Mouse (Mus musculus) embryonic facial prominence, embryonic 13.5 days (tissue): ENCODE measurements around the gene Hs3st6. TPM values are rescaled to one million over a fixed set of nuclear protein-coding genes. Genes with fewer than 3 reads are reported as not detected.

Experiments
- ATAC-seq: fragments of 200-750 bp; cut with Nextera tagmentation; 2 replicates; pipeline ENCODE4 v1.8.0; 2017; ENCODE audit warnings: low read depth; ENCODE audit not compliant: insufficient number of reproducible peaks, insufficient read depth, low FRiP score, low TSS enrichment
- H3K27ac ChIP-seq: fragments of 300-500 bp; sonication (generic); 2 replicates; pipeline ENCODE4 v1.5.1; 2015; ENCODE audit warnings: moderate library complexity, mild to moderate bottlenecking, inconsistent platforms
- H3K27me3 ChIP-seq: fragments of 300-500 bp; sonication (generic); 2 replicates; pipeline ENCODE4 v1.6.1; 2015; ENCODE audit warnings: mild to moderate bottlenecking, inconsistent platforms
- H3K36me3 ChIP-seq: fragments of 300-500 bp; sonication (generic); 2 replicates; pipeline ENCODE4 v1.6.1; 2015; ENCODE audit warnings: mild to moderate bottlenecking, inconsistent platforms
- H3K4me1 ChIP-seq: fragments of 300-500 bp; sonication (generic); 2 replicates; pipeline ENCODE4 v1.6.1; 2015; ENCODE audit warnings: inconsistent platforms
- H3K4me2 ChIP-seq: fragments of 300-500 bp; sonication (generic); 2 replicates; pipeline ENCODE4 v1.6.1; 2015; ENCODE audit warnings: moderate library complexity, mild to moderate bottlenecking, inconsistent platforms
- H3K4me3 ChIP-seq: fragments of 300-500 bp; sonication (generic); 2 replicates; pipeline ENCODE4 v1.5.1; 2015; ENCODE audit warnings: mild to moderate bottlenecking, inconsistent platforms
- H3K9ac ChIP-seq: fragments of 300-500 bp; sonication (generic); 2 replicates; pipeline ENCODE4 v1.6.1; 2015; ENCODE audit warnings: mild to moderate bottlenecking, inconsistent platforms
- H3K9me3 ChIP-seq: fragments of 300-500 bp; sonication (generic); 2 replicates; pipeline ENCODE4 v1.6.1; 2016; ENCODE audit warnings: inconsistent platforms
- WGBS: fragments of 180-500 bp; shearing (Covaris S2); methylation state at CpG from one replicate; pipeline ENCODE4 v1.1.7; 2015; ENCODE audit warnings: mixed read lengths; 5-methylcytosine and 5-hydroxymethylcytosine counted together
- polyA plus RNA-seq: library from polyadenylated mRNA; unstranded; fragments of >200 nt; fragmentation: Nextera tagmentation; extraction: Ambion mirVana; gene quantifications from 2 replicates; pipeline ENCODE4 v1.2.1, GENCODE M21; 2015

Hs3st6 gene
- polyA plus RNA-seq, 1 experiment from 2014 or later = 21.6 TPM

DNA sequence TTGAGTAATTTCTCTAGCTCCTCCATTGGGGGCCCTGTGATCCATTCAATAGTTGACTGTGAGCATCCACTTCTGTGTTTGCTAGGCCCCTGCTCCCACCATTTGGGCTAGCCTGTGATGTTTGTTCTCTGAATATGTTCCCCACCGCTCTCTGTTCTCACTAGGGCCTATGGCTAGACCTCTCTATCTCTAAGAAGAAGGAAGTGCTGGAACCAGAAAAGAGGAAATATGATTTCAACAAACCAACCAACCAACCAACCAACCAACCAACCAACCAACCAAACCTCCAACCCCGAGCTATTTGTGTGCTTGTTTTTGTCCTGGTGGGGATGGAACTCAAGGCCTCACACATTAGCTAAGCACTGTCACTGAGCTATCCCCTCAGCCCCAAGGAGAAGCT, 28.0 kb downstream of the Hs3st6 start:
- Histone ChIP-seq H3K27me3 (no peaks in the 10 kb centered on the region), H3K9ac (no peak overlapping the region), H3K4me1 (no peaks in the 10 kb centered on the region), H3K9me3 (no peaks in the 10 kb centered on the region), H3K36me3 (no peaks in the 10 kb centered on the region), H3K4me2 (no peak overlapping the region), H3K27ac (no peak overlapping the region), H3K4me3 (no peak overlapping the region)
- ATAC-seq = no peak
- 92% methylated on average over 2 of the region's 2 CpGs for WGBS

DNA sequence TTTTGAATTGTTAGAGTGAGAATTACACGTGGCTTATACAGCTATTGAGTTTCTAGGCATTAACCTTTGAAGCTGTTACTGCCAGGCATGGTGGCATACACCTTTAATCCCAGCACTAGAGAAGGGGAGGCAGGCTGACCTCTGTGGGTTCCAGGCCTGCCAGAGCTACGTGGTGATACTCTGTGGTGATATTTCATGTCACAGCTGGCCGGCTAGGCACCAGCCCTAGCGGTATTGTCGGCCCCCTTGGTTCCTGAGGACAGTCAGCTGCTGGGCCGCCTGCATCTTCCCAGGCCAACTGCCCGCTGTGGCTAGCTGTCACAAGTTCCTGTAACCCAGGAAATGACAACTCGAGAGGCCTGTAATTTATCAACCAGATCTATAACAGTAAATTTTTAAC, 39.4 kb downstream of the Hs3st6 start:
- no peaks in the 10 kb centered on the region for H3K27me3 ChIP-seq
- no peaks in the 10 kb centered on the region for H3K9me3 ChIP-seq
- no peaks in the 10 kb centered on the region for H3K36me3 ChIP-seq
- ATAC-seq = no peak
- 71% methylated on average over 8 of the region's 8 CpGs for WGBS
- no peak overlapping the region for H3K4me2 ChIP-seq
- no peaks in the 10 kb centered on the region for H3K4me1 ChIP-seq
- no peak overlapping the region for H3K27ac ChIP-seq
- no peak overlapping the region for H3K4me3 ChIP-seq
- no peak overlapping the region for H3K9ac ChIP-seq

GRCm38 (mm10) chr17:24794791-24795190, 42.0 kb downstream of the Hs3st6 start:
- Histone ChIP-seq H3K4me3 (no peak overlapping the region), H3K9ac (no peak overlapping the region), H3K9me3 (no peaks in the 10 kb centered on the region), H3K27me3 (no peaks in the 10 kb centered on the region), H3K36me3 (no peaks in the 10 kb centered on the region), H3K27ac (no peak overlapping the region), H3K4me1 (no peaks in the 10 kb centered on the region), H3K4me2 (no peak overlapping the region)
- ATAC-seq = no peak
- WGBS = 70% methylated on average over 12 of the region's 12 CpGs

DNA sequence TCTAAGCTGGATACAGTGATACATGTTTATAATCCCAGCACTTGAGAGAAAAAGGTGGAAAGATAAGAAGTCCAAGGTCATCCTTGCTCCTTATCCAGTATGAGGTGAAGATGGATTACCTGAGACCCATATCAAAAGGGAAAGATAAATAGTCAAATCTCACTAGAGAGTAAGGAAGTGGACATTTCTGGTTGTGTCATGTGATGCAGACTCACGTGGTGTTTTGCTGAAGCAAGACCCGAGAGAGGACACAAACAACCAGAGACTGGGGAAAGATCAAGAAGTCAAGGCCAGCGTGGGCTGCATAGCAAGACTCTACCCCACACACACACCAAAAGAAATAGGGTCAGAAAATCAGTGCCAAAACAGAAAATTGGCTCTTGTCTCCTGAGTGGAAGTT, 44.2 kb downstream of the Hs3st6 start:
- no peak for ATAC-seq
- Histone ChIP-seq H3K36me3 (no peaks in the 10 kb centered on the region), H3K9ac (no peak overlapping the region), H3K4me2 (no peak overlapping the region), H3K9me3 (no peaks in the 10 kb centered on the region), H3K4me1 (no peaks in the 10 kb centered on the region), H3K27me3 (no peaks in the 10 kb centered on the region), H3K4me3 (no peak overlapping the region), H3K27ac (no peak overlapping the region)
- 62% methylated on average over 3 of the region's 3 CpGs for WGBS

GRCm38 (mm10) chr17:24798229-24798628, 45.4 kb downstream of the Hs3st6 start:
- Histone ChIP-seq H3K27me3 (no peaks in the 10 kb centered on the region), H3K9me3 (no peaks in the 10 kb centered on the region), H3K4me1 (no peaks in the 10 kb centered on the region), H3K27ac (no peak overlapping the region), H3K36me3 (no peaks in the 10 kb centered on the region), H3K4me2 (no peak overlapping the region), H3K4me3 (no peak overlapping the region), H3K9ac (no peak overlapping the region)
- no peak for ATAC-seq
- 43% methylated on average over 9 of the region's 9 CpGs for WGBS

DNA sequence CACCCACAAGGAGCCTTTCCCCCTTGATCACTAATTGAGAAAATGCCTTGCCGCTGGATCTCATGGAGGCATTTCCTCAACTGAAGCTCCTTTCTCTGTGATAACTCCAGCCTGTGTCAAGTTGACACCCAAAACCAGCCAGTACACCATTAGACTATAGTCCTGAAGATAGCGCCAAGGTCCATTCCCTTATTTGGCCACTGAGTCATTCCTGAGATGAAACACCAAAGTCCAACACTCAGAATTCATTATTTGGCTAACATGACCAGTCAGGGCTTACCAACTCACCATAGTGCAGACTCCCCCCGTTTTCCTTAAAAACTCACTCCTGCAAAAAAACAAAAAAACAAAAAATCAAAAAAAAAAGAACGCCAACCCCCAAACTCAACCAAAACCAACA, 46.7 kb downstream of the Hs3st6 start:
- Histone ChIP-seq H3K4me1 (peaks cover under 1% of the 10 kb centered on the region; the same call in 1 of the 2 replicates), H3K36me3 (no peaks in the 10 kb centered on the region), H3K4me2 (no peak overlapping the region), H3K27ac (no peak overlapping the region), H3K27me3 (peaks cover 5% of the 10 kb centered on the region), H3K9ac (no peak overlapping the region), H3K4me3 (no peak overlapping the region), H3K9me3 (no peaks in the 10 kb centered on the region)
- WGBS = 87% methylated on average over 4 of the region's 4 CpGs
- no peak for ATAC-seq

DNA sequence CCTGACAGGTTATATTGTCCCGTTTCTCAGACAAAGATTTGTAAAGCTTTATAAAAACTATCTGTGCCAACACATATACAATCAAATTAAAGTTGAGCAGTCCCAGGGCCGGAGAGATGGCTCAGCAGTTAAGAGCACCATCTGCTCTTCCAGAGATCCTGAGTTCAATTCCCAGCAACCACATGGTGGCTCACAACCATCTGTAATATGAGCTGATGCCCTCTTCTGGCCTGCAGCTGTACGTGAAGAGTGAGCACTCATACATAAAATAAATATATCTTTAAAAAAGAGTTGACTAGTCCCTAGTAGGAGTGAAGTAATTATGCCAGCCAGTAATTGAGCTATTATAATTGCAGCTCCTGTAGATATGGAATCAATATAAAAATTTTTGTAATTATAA, 47.7 kb downstream of the Hs3st6 start:
- Histone ChIP-seq H3K4me2 (no peak overlapping the region), H3K4me1 (peaks cover 4% of the 10 kb centered on the region), H3K4me3 (no peak overlapping the region), H3K36me3 (no peaks in the 10 kb centered on the region), H3K9me3 (no peaks in the 10 kb centered on the region), H3K27ac (no peak overlapping the region), H3K27me3 (peaks cover 15% of the 10 kb centered on the region), H3K9ac (no peak overlapping the region)
- WGBS = 43% methylated on average over 3 of the region's 3 CpGs
- no peak for ATAC-seq

- Histone ChIP-seq H3K27me3 (peaks cover 35% of the 10 kb centered on the region), H3K36me3 (no peaks in the 10 kb centered on the region), H3K4me2 (peak within 1 kb of the TSS; percentile 76), H3K4me3 (peak within 1 kb of the TSS; percentile 64), H3K27ac (no peak within 1 kb of the TSS), H3K9me3 (no peaks in the 10 kb centered on the region), H3K4me1 (peaks cover 4% of the 10 kb centered on the region), H3K9ac (peak within 1 kb of the TSS; percentile 72)
- WGBS = under 1% methylated on average over 71 of the region's 71 CpGs
- peak; percentile 76; the same call in 1 of the 2 replicates for ATAC-seq
Observed at GRCm38 (mm10) chr17:24803952-24804951, 51.5 kb downstream of the Hs3st6 start, which contains the start of gene Meiob. Gene Meiob, plus strand, starts transcription at chr17:24804289.

Other genes starting within 250 kb of the Hs3st6 start
- 96.1 and 97.1 TPM in 2 replicates for gene Traf7, start 225.1 kb upstream of the Hs3st6 start, polyA plus RNA-seq
- 2.8 and 3.3 TPM in 2 replicates for gene Rab26, start 218.8 kb upstream of the Hs3st6 start, polyA plus RNA-seq
- 24.1 and 30.6 TPM in 2 replicates for gene Pkd1, start 203.2 kb upstream of the Hs3st6 start, polyA plus RNA-seq
- gene Tsc2, start 120.4 kb upstream of the Hs3st6 start, polyA plus RNA-seq = 60.9 and 69.9 TPM in 2 replicates
- gene Nthl1, start 120.3 kb upstream of the Hs3st6 start, polyA plus RNA-seq = 24.2 TPM in 2 replicates
- 50.2 and 50.4 TPM in 2 replicates for gene Slc9a3r2, start 102.7 kb upstream of the Hs3st6 start, polyA plus RNA-seq
- 0.74 and 1.2 TPM in 2 replicates for gene Npw, start 94.5 kb upstream of the Hs3st6 start, polyA plus RNA-seq
- gene Zfp598, start 83.3 kb upstream of the Hs3st6 start, polyA plus RNA-seq = 21.4 and 22.1 TPM in 2 replicates
- 4.6 and 4.9 TPM in 2 replicates for gene Syngr3, start 63.0 kb upstream of the Hs3st6 start, polyA plus RNA-seq
- gene Gfer, start 56.8 kb upstream of the Hs3st6 start, polyA plus RNA-seq = 43.8 and 49.0 TPM in 2 replicates
- 2.6 and 3.5 TPM in 2 replicates for gene Noxo1, start 56.8 kb upstream of the Hs3st6 start, polyA plus RNA-seq
- gene Tbl3, start 45.3 kb upstream of the Hs3st6 start, polyA plus RNA-seq = 74.2 and 81.6 TPM in 2 replicates
- gene Rnf151, start 34.9 kb upstream of the Hs3st6 start, polyA plus RNA-seq = 0.20 and 0.23 TPM in 2 replicates
- 1,313 and 1,443 TPM in 2 replicates for gene Rps2, start 34.9 kb upstream of the Hs3st6 start, polyA plus RNA-seq
- gene Ndufb10, start 28.5 kb upstream of the Hs3st6 start, polyA plus RNA-seq = 217 and 229 TPM in 2 replicates
- not detected in 2 replicates for gene Rpl3l, start 25.2 kb upstream of the Hs3st6 start, polyA plus RNA-seq
- 27.8 and 27.9 TPM in 2 replicates for gene Msrb1, start 16.3 kb upstream of the Hs3st6 start, polyA plus RNA-seq
- gene Meiob, start 51.3 kb downstream of the Hs3st6 start, polyA plus RNA-seq = 0.19 TPM in 1 of 2 replicates, not detected in the other
- gene Hagh, start 87.2 kb downstream of the Hs3st6 start, polyA plus RNA-seq = 28.3 and 28.4 TPM in 2 replicates
- 20.3 and 22.4 TPM in 2 replicates for gene Fahd1, start 97.4 kb downstream of the Hs3st6 start, polyA plus RNA-seq
- gene Igfals, start 113.0 kb downstream of the Hs3st6 start, polyA plus RNA-seq = 0.37 and 0.42 TPM in 2 replicates
- gene Nubp2, start 133.4 kb downstream of the Hs3st6 start, polyA plus RNA-seq = 46.3 and 51.5 TPM in 2 replicates
- 39.3 and 43.2 TPM in 2 replicates for gene Spsb3, start 133.7 kb downstream of the Hs3st6 start, polyA plus RNA-seq
- 31.9 and 34.4 TPM in 2 replicates for gene Eme2, start 142.1 kb downstream of the Hs3st6 start, polyA plus RNA-seq
- gene Mrps34, start 142.1 kb downstream of the Hs3st6 start, polyA plus RNA-seq = 86.1 and 93.0 TPM in 2 replicates
- gene Nme3, start 143.5 kb downstream of the Hs3st6 start, polyA plus RNA-seq = 48.9 and 58.2 TPM in 2 replicates
- 41.6 and 43.0 TPM in 2 replicates for gene Mapk8ip3, start 184.0 kb downstream of the Hs3st6 start, polyA plus RNA-seq
- gene Jpt2, start 207.7 kb downstream of the Hs3st6 start, polyA plus RNA-seq = 217 and 236 TPM in 2 replicates